Mouse (Mus musculus) liver, adult 2 months (tissue): ENCODE measurements around the gene Slc48a1.

ENCODE experiments used
- CTCF ChIP-seq: fragments of 200-500 bp; IDR thresholded peaks from 2 replicates; pipeline ENCODE4 v1.5.1; 2011; ENCODE audit warnings: low read depth, low read length, control low read depth
- POLR2A ChIP-seq: fragments of 200-500 bp; IDR thresholded peaks from 2 replicates; pipeline ENCODE4 v1.6.1; 2011; ENCODE audit warnings: low read length, control low read depth; ENCODE audit not compliant: insufficient read depth; ENCODE audit errors: extremely low read depth

DNA sequence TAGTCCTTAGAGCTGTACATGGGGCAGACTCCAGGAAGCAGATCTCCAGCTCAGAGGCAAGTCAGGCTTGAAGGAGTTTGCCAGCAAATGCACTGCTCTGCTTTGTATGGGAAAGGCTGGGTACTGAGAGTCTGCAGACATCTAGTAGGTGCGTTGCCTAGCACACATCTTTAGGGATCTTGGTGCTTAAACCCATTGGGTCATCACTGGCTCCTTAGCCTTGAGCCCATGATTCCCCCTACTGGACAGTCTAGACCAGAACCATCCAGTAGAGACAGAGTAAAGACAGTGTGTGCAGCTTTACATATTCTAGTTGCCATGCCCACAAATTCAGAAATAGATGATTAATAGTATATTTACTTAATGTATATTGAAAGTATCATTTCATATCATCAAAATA, 62.5 kb downstream of the Slc48a1 start:
- TF ChIP-seq CTCF (no peak), POLR2A (no peak)
